10 mouse cellular contexts compared by ENCODE assay signal in the genomic region with DNA sequence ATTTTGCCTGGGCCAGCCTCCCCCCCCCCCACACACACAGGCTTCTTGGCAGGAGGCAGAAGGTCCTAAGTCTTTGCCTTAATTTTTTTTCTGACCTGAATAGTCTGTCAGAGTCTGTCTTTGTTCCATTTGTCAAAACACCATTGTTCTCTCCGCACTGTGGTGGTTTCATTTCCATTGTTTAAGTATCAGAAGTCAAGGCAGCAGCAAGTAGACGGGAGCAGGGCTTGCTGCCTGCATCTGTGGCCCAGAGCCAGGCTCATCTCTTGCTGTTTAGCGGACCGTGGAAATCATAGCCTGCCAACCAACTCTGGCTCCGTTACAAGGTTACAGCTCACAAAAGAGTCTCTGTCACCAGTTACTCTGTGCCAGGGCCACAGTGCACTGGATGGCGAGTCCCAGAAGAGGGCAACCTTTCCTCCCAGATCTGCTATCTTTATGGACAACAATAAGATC. TPM values are rescaled to one million over a fixed set of nuclear protein-coding genes. Genes with fewer than 3 reads are reported as not detected.
DNase-seq lines count a peak whose midpoint lies in the region; ATAC-seq lines count a peak whose summit lies in the region.
"Had no signal": no experiment of that assay in that cellular context is flagged by ENCODE, and none has a peak within 500 bp of the region (broad histone marks: within the 10 kb centered on the region; RNA-seq: fewer than 3 reads in every experiment).

No protein-coding gene starts in this region.

- DNase-seq in embryo, embryonic 10 days (ENCODE audit: low spot score) = peak; percentile 70
- DNase-seq in embryo, embryonic 9.5 days (ENCODE audit: extremely low spot score) = no peak
- peak; percentile 81 for DNase-seq in hindbrain, embryonic 14.5 days (ENCODE audit: low spot score)
- DNase-seq in layer of hippocampus, postnatal 10 days (ENCODE audit: low spot score in 2 of 2) = peak; percentile 79 to 85

- H3K4me2 ChIP-seq in forebrain, embryonic 16.5 days (ENCODE audit: low read length) = no peak overlapping the region; the same call in 1 of the 2 replicates
- H3K4me2 ChIP-seq in hindbrain, embryonic 14.5 days (replicated peaks) = no peak overlapping the region
- H3K4me2 ChIP-seq in midbrain, embryonic 13.5 days (replicated peaks) = no peak overlapping the region

- peaks cover 15% of the 10 kb centered on the region for H3K27me3 ChIP-seq in forebrain, embryonic 16.5 days (replicated peaks; ENCODE audit: control insufficient read depth, insufficient read depth, low read length)
- H3K27me3 ChIP-seq in hindbrain, embryonic 14.5 days (ENCODE audit: control insufficient read depth, insufficient read depth, low read length) = peaks cover 19% of the 10 kb centered on the region
- H3K27me3 ChIP-seq in midbrain, embryonic 13.5 days = peaks cover 34% of the 10 kb centered on the region

- no peak overlapping the region for H3K4me3 ChIP-seq in forebrain, embryonic 16.5 days (replicated peaks; ENCODE audit: low read length)
- H3K4me3 ChIP-seq in hindbrain, embryonic 14.5 days (replicated peaks; ENCODE audit: low read length) = no peak overlapping the region
- no peak overlapping the region for H3K4me3 ChIP-seq in midbrain, embryonic 13.5 days (replicated peaks)
- H3K4me3 ChIP-seq: erythroblast, embryonic 14.5 days had no signal

- no peak overlapping the region for H3K9ac ChIP-seq in forebrain, embryonic 16.5 days (replicated peaks; ENCODE audit: low read depth, low read length)
- H3K9ac ChIP-seq in hindbrain, embryonic 14.5 days = no peak overlapping the region
- H3K9ac ChIP-seq in midbrain, embryonic 13.5 days (replicated peaks) = no peak overlapping the region

- ATAC-seq in cerebellum, adult (ENCODE audit: insufficient number of reproducible peaks, low FRiP score, low TSS enrichment) = peak; percentile 96
- peak; percentile 96 for ATAC-seq in forebrain, embryonic 16.5 days
- ATAC-seq in hindbrain, embryonic 14.5 days (ENCODE audit: low FRiP score) = peak; percentile 95
- ATAC-seq in midbrain, embryonic 13.5 days = peak; percentile 93
- ATAC-seq in activated CD4-positive, CD25-positive, alpha-beta regulatory T cell, adult 4 months = no peak

- 1% methylated on average over 6 of the region's 6 CpGs for WGBS in forebrain, embryonic 16.5 days
- WGBS in hindbrain, embryonic 14.5 days = 4% methylated on average over 6 of the region's 6 CpGs
- WGBS in midbrain, embryonic 13.5 days = 5% methylated on average over 6 of the region's 6 CpGs

- no peaks in the 10 kb centered on the region for H3K9me3 ChIP-seq in forebrain, embryonic 16.5 days (ENCODE audit: control insufficient read depth, low read length)
- H3K9me3 ChIP-seq in hindbrain, embryonic 14.5 days (ENCODE audit: control insufficient read depth, low read length) = no peaks in the 10 kb centered on the region
- H3K9me3 ChIP-seq in midbrain, embryonic 13.5 days = no peaks in the 10 kb centered on the region

- no peak overlapping the region for H3K27ac ChIP-seq in forebrain, embryonic 16.5 days (ENCODE audit: low read length)
- no peak overlapping the region for H3K27ac ChIP-seq in hindbrain, embryonic 14.5 days
- H3K27ac ChIP-seq in midbrain, embryonic 13.5 days = no peak overlapping the region

- no peaks in the 10 kb centered on the region for H3K36me3 ChIP-seq in forebrain, embryonic 16.5 days (ENCODE audit: control insufficient read depth, insufficient read depth)
- H3K36me3 ChIP-seq in hindbrain, embryonic 14.5 days (replicated peaks; ENCODE audit: control insufficient read depth, insufficient read depth) = no peaks in the 10 kb centered on the region
- H3K36me3 ChIP-seq in midbrain, embryonic 13.5 days = no peaks in the 10 kb centered on the region

- H3K4me1 ChIP-seq in forebrain, embryonic 16.5 days (replicated peaks; ENCODE audit: control insufficient read depth, insufficient read depth, low read length) = 0 out of 2 replicates have a peak, but pooled peaks cover 3% of the 10 kb centered on the region
- no peaks in the 10 kb centered on the region for H3K4me1 ChIP-seq in hindbrain, embryonic 14.5 days (replicated peaks; ENCODE audit: control insufficient read depth, insufficient read depth, low read length)
- 0 out of 2 replicates have a peak, but pooled peaks cover 2% of the 10 kb centered on the region for H3K4me1 ChIP-seq in midbrain, embryonic 13.5 days (replicated peaks)

RNA-seq across cellular contexts. Expression of gene Gm11060, which starts 16.9 kb away (rescaled TPM):
- polyA plus RNA-seq in forebrain, embryonic 16.5 days (2015; fragmentation: Nextera tagmentation; extraction: Ambion mirVana) = not detected in 2 replicates
- polyA plus RNA-seq in hindbrain, embryonic 14.5 days (2014; fragmentation: Nextera tagmentation; extraction: Ambion mirVana) = not detected in 2 replicates
- total RNA-seq in layer of hippocampus, postnatal 10 days (2021) = not detected
- polyA plus RNA-seq in midbrain, embryonic 13.5 days (2015; fragmentation: Nextera tagmentation; extraction: Ambion mirVana) = not detected in 2 replicates
- polyA plus RNA-seq in activated CD4-positive, CD25-positive, alpha-beta regulatory T cell, adult 4 months (2017; shearing (Covaris generic)) = not detected
- polyA plus RNA-seq: C2C12; erythroblast, embryonic 14.5 days had no signal

RNA-seq across cellular contexts. Expression of gene Wt1, which starts 17.6 kb away (rescaled TPM):
- 0.14 and 0.16 TPM in 2 replicates for polyA plus RNA-seq in forebrain, embryonic 16.5 days (2015; fragmentation: Nextera tagmentation; extraction: Ambion mirVana)
- 0.97 and 1.5 TPM in 2 replicates for polyA plus RNA-seq in hindbrain, embryonic 14.5 days (2014; fragmentation: Nextera tagmentation; extraction: Ambion mirVana)
- total RNA-seq in layer of hippocampus, postnatal 10 days (2021) = under 1 TPM; 0.18 to 0.39 TPM
- 0.11 TPM in 1 of 2 replicates, not detected in the other for polyA plus RNA-seq in midbrain, embryonic 13.5 days (2015; fragmentation: Nextera tagmentation; extraction: Ambion mirVana)
- not detected for polyA plus RNA-seq in activated CD4-positive, CD25-positive, alpha-beta regulatory T cell, adult 4 months (2017; shearing (Covaris generic))
- polyA plus RNA-seq: C2C12; erythroblast, embryonic 14.5 days had no signal
